Mouse (Mus musculus): ENCODE results near the gene Grhpr.

DNA sequence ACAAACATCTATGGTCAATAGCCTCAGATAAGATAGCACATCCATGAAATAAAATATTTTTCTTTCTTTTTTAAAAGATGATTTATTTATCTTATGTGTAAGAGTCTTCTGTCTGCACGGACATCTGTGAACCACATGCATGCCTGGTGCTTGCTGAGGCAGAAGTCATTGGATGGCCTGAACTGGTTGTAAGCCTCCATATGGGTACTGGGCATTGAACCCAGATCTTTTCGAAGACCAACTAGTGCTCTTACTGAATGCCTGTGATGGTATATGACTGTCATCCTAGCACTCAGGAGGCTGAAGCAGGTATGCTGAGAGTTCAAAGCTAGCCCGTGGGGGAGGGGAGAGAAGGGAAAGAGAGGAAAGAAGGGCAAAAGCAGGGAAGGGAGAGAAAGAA, 16.9 kb downstream of the Grhpr start:
- TF ChIP-seq CTCF (IDR thresholded peaks at IDR 0.05; ENCODE audit: borderline replicate concordance, insufficient read depth, low read length) (no peak), POLR2A (IDR thresholded peaks at IDR 0.05; ENCODE audit: low read depth, low read length) (no peak)
